Mouse (Mus musculus): Measurements from ENCODE around the gene Gm19426. TPM values are rescaled to one million over a fixed set of nuclear protein-coding genes. Genes with fewer than 3 reads are reported as not detected.

Gm19426 gene
- polyA plus RNA-seq, 1 experiment from 2014 or later: 5.9 TPM

DNA sequence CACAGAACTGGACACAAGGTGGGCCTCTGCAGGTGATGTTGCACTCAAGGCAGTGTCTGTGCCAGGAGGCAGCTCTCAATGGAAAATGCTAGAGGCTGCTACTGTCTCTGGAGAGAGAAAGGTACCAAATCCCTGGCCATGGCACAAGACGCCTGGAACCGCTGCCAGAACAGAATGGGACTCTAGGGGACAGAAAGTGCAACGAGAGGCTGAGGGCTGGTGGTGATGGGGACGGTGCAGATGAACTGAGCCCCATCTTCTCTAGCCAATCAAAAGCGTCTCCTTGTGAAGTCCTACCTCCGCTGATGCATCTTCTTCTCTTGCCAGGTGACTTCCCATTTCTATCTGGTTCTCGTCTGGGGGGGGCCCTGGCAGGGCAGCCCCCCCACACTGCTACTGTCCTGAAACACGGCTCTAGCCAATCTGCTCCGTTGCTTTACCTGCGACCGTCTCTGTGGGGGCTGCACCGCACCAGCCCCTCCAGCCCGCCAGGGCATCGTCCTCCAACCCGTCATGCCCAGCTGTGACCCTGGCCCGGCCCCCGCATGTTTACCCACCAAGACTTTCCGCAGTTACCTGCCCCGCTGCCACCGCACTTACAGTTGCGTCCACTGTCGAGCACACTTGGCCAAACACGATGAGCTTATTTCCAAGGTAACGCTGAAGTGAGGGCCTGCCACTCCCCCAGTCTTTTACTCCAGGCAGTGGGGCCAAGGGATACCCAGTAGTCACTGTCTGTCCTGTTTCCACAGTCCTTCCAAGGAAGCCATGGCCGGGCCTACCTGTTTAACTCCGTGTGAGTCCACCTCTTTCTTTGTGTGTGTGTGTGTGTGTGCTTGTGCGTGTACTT is 6.9 kb downstream of the Gm19426 start:
- no peak overlapping the region for H3K4me3 ChIP-seq (ENCODE audit: low read depth, low read length)
- peak; percentile 46 for DNase-seq (ENCODE audit: low spot score)
- H3K36me3 ChIP-seq (replicated peaks; ENCODE audit: control insufficient read depth, insufficient read depth, low read depth, low read length): no peaks in the 10 kb centered on the region
- no peaks in the 10 kb centered on the region; the same call in none of the 2 replicates for H3K4me1 ChIP-seq (ENCODE audit: control insufficient read depth, insufficient read depth, low read length)
- H3K27me3 ChIP-seq (ENCODE audit: control insufficient read depth, insufficient read depth, low read length): no peaks in the 10 kb centered on the region
- WGBS: 5% methylated on average over 27 of the region's 27 CpGs
- peak overlapping the region; percentile 41 for H3K9ac ChIP-seq (replicated peaks; ENCODE audit: low read length)
- H3K27ac ChIP-seq (replicated peaks; ENCODE audit: low read depth, low read length): no peak overlapping the region; the same call in 1 of the 2 replicates
- H3K4me2 ChIP-seq (ENCODE audit: low read depth, low read length): peak overlapping the region; percentile 37
- H3K9me3 ChIP-seq (replicated peaks; ENCODE audit: control insufficient read depth, low read length): no peaks in the 10 kb centered on the region
- ATAC-seq (replicated peaks; ENCODE audit: insufficient number of reproducible peaks, low FRiP score, low TSS enrichment, low read depth): no peak

GRCm38 (mm10) chr2:84735346-84735920 is 8.0 kb downstream of the Gm19426 start:
- Histone ChIP-seq H3K27me3 (ENCODE audit: control insufficient read depth, insufficient read depth, low read length) (no peaks in the 10 kb centered on the region), H3K36me3 (replicated peaks; ENCODE audit: control insufficient read depth, insufficient read depth, low read depth, low read length) (no peaks in the 10 kb centered on the region), H3K27ac (replicated peaks; ENCODE audit: low read depth, low read length) (no peak overlapping the region), H3K9ac (replicated peaks; ENCODE audit: low read length) (no peak overlapping the region), H3K4me3 (ENCODE audit: low read depth, low read length) (peak overlapping the region; percentile 46; the same call in 1 of the 2 replicates), H3K9me3 (replicated peaks; ENCODE audit: control insufficient read depth, low read length) (no peaks in the 10 kb centered on the region), H3K4me1 (ENCODE audit: control insufficient read depth, insufficient read depth, low read length) (no peaks in the 10 kb centered on the region; the same call in none of the 2 replicates), H3K4me2 (ENCODE audit: low read depth, low read length) (peak overlapping the region; percentile 76)
- WGBS: 22% methylated on average over 7 of the region's 7 CpGs
- ATAC-seq (replicated peaks; ENCODE audit: insufficient number of reproducible peaks, low FRiP score, low TSS enrichment, low read depth): no peak
- peak; percentile 28 for DNase-seq (ENCODE audit: low spot score)

DNA sequence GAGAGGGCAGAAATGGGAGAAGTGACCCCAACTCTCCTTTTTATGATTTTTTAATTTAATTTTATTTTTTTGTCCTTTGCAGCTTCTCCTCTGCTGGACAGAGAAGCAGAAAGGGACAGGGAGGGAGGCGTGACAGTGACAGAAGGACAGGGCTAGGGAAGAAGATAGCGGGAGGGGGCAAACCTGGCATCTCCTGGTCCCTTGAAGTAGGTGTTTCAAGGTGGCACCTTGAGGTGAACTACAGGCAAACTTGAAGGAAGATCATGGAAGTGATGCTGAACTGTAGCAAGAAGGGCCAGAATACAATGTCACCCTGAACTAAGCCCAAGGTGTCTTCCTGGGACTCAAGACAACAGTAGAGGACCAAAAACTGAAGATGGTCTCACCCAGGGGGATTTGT is 8.5 kb downstream of the Gm19426 start:
- H3K4me2 ChIP-seq (ENCODE audit: low read depth, low read length): peak overlapping the region; percentile 76
- H3K4me1 ChIP-seq (ENCODE audit: control insufficient read depth, insufficient read depth, low read length): no peaks in the 10 kb centered on the region; the same call in none of the 2 replicates
- H3K4me3 ChIP-seq (ENCODE audit: low read depth, low read length): peak overlapping the region; percentile 46
- no peak for ATAC-seq (replicated peaks; ENCODE audit: insufficient number of reproducible peaks, low FRiP score, low TSS enrichment, low read depth)
- H3K27ac ChIP-seq (replicated peaks; ENCODE audit: low read depth, low read length): no peak overlapping the region
- H3K27me3 ChIP-seq (ENCODE audit: control insufficient read depth, insufficient read depth, low read length): no peaks in the 10 kb centered on the region
- peak overlapping the region; percentile 77 for H3K9ac ChIP-seq (replicated peaks; ENCODE audit: low read length)
- DNase-seq (ENCODE audit: low spot score): no peak
- H3K36me3 ChIP-seq (replicated peaks; ENCODE audit: control insufficient read depth, insufficient read depth, low read depth, low read length): no peaks in the 10 kb centered on the region
- H3K9me3 ChIP-seq (replicated peaks; ENCODE audit: control insufficient read depth, low read length): no peaks in the 10 kb centered on the region
- 2% methylated on average over 2 of the region's 2 CpGs for WGBS

DNA sequence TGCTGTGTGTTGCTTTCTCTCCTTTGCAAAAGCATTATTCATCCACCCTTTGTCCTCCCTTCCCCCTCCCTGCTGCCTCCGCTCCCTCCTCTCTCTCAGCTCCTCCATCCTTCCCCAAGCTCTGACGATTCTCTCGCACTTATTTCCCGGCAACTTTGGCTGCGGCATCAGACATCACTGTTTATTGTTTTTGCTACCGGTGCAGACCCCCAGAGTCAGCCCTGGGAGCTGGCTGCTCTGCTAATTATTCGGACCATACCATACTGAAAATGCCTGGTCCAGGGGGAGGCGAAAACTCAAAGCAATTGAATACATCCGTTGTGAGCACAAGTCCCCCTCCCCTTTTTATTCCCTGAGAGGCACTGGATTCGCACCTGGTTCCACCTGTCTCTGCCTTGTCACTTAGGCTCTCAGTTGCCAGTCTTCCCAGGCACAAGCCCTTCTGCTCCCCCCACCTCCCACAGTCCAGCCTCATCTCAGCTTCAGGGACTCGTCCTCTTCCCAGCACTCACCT is 9.0 kb downstream of the Gm19426 start:
- under 1% methylated on average over 11 of the region's 11 CpGs for WGBS
- peak; percentile 73 for DNase-seq (ENCODE audit: low spot score)
- Histone ChIP-seq H3K36me3 (replicated peaks; ENCODE audit: control insufficient read depth, insufficient read depth, low read depth, low read length) (no peaks in the 10 kb centered on the region), H3K27me3 (ENCODE audit: control insufficient read depth, insufficient read depth, low read length) (no peaks in the 10 kb centered on the region), H3K9ac (replicated peaks; ENCODE audit: low read length) (peak overlapping the region; percentile 77), H3K27ac (replicated peaks; ENCODE audit: low read depth, low read length) (peak overlapping the region; percentile 52), H3K9me3 (replicated peaks; ENCODE audit: control insufficient read depth, low read length) (no peaks in the 10 kb centered on the region), H3K4me3 (ENCODE audit: low read depth, low read length) (peak overlapping the region; percentile 46), H3K4me2 (ENCODE audit: low read depth, low read length) (peak overlapping the region; percentile 76), H3K4me1 (ENCODE audit: control insufficient read depth, insufficient read depth, low read length) (no peaks in the 10 kb centered on the region; the same call in none of the 2 replicates)
- ATAC-seq (replicated peaks; ENCODE audit: insufficient number of reproducible peaks, low FRiP score, low TSS enrichment, low read depth): 0 out of 2 replicates have a peak, but pooled peaks have one; percentile 2

- no peaks in the 10 kb centered on the region; the same call in none of the 2 replicates for H3K4me1 ChIP-seq (ENCODE audit: control insufficient read depth, insufficient read depth, low read length)
- peak; percentile 36 for ATAC-seq (replicated peaks; ENCODE audit: insufficient number of reproducible peaks, low FRiP score, low TSS enrichment, low read depth)
- DNase-seq (ENCODE audit: low spot score): peak; percentile 62
Observed at GRCm38 (mm10) chr2:84733579-84734300, 9.7 kb downstream of the Gm19426 start, which contains the start of gene Ypel4. TSS of gene Ypel4 (plus strand) at chr2:84734058.

GRCm38 (mm10) chr2:84732394-84732793 is 11.1 kb downstream of the Gm19426 start:
- 58% methylated on average over 1 of the region's 1 CpGs for whole genome bisulfite sequencing
- no peaks in the 10 kb centered on the region for H3K27me3 ChIP-seq (ENCODE audit: control insufficient read depth, insufficient read depth, low read length)
- no peak overlapping the region for H3K4me2 ChIP-seq (ENCODE audit: low read depth, low read length)
- H3K27ac ChIP-seq (replicated peaks; ENCODE audit: low read depth, low read length): no peak overlapping the region
- no peaks in the 10 kb centered on the region for H3K36me3 ChIP-seq (replicated peaks; ENCODE audit: control insufficient read depth, insufficient read depth, low read depth, low read length)
- DNase-seq (ENCODE audit: low spot score): no peak
- no peaks in the 10 kb centered on the region; the same call in none of the 2 replicates for H3K4me1 ChIP-seq (ENCODE audit: control insufficient read depth, insufficient read depth, low read length)
- H3K9me3 ChIP-seq (replicated peaks; ENCODE audit: control insufficient read depth, low read length): no peaks in the 10 kb centered on the region
- no peak overlapping the region for H3K9ac ChIP-seq (replicated peaks; ENCODE audit: low read length)
- H3K4me3 ChIP-seq (ENCODE audit: low read depth, low read length): no peak overlapping the region
- no peak for ATAC-seq (replicated peaks; ENCODE audit: insufficient number of reproducible peaks, low FRiP score, low TSS enrichment, low read depth)

More at GRCm38 (mm10) chr2:84733579-84734300, 9.7 kb downstream of the Gm19426 start, which contains the start of gene Ypel4:
- Histone ChIP-seq H3K4me2 (ENCODE audit: low read depth, low read length) (peak within 1 kb of the TSS; percentile 76), H3K27me3 (ENCODE audit: control insufficient read depth, insufficient read depth, low read length) (no peaks in the 10 kb centered on the region), H3K9me3 (replicated peaks; ENCODE audit: control insufficient read depth, low read length) (no peaks in the 10 kb centered on the region), H3K36me3 (replicated peaks; ENCODE audit: control insufficient read depth, insufficient read depth, low read depth, low read length) (no peaks in the 10 kb centered on the region), H3K4me3 (ENCODE audit: low read depth, low read length) (peak within 1 kb of the TSS; percentile 46), H3K9ac (replicated peaks; ENCODE audit: low read length) (peak within 1 kb of the TSS; percentile 77), H3K27ac (replicated peaks; ENCODE audit: low read depth, low read length) (peak within 1 kb of the TSS; percentile 52)
- WGBS: 2% methylated on average over 8 of the region's 8 CpGs

- Histone ChIP-seq H3K9me3 (replicated peaks; ENCODE audit: control insufficient read depth, low read length) (no peaks in the 10 kb centered on the region), H3K27me3 (ENCODE audit: control insufficient read depth, insufficient read depth, low read length) (no peaks in the 10 kb centered on the region), H3K4me1 (ENCODE audit: control insufficient read depth, insufficient read depth, low read length) (no peaks in the 10 kb centered on the region; the same call in 1 of the 2 replicates), H3K4me3 (ENCODE audit: low read depth, low read length) (no peak overlapping the region), H3K9ac (replicated peaks; ENCODE audit: low read length) (no peak overlapping the region), H3K27ac (replicated peaks; ENCODE audit: low read depth, low read length) (no peak overlapping the region), H3K36me3 (replicated peaks; ENCODE audit: control insufficient read depth, insufficient read depth, low read depth, low read length) (no peaks in the 10 kb centered on the region), H3K4me2 (ENCODE audit: low read depth, low read length) (no peak overlapping the region)
- WGBS: 83% methylated on average over 3 of the region's 3 CpGs
- DNase-seq (ENCODE audit: low spot score): no peak
- ATAC-seq (replicated peaks; ENCODE audit: insufficient number of reproducible peaks, low FRiP score, low TSS enrichment, low read depth): no peak
Observed at GRCm38 (mm10) chr2:84731206-84731605, 12.2 kb downstream of the Gm19426 start.
